Comparison of ENCODE assay signal across 8 mouse cellular contexts in the genomic region with DNA sequence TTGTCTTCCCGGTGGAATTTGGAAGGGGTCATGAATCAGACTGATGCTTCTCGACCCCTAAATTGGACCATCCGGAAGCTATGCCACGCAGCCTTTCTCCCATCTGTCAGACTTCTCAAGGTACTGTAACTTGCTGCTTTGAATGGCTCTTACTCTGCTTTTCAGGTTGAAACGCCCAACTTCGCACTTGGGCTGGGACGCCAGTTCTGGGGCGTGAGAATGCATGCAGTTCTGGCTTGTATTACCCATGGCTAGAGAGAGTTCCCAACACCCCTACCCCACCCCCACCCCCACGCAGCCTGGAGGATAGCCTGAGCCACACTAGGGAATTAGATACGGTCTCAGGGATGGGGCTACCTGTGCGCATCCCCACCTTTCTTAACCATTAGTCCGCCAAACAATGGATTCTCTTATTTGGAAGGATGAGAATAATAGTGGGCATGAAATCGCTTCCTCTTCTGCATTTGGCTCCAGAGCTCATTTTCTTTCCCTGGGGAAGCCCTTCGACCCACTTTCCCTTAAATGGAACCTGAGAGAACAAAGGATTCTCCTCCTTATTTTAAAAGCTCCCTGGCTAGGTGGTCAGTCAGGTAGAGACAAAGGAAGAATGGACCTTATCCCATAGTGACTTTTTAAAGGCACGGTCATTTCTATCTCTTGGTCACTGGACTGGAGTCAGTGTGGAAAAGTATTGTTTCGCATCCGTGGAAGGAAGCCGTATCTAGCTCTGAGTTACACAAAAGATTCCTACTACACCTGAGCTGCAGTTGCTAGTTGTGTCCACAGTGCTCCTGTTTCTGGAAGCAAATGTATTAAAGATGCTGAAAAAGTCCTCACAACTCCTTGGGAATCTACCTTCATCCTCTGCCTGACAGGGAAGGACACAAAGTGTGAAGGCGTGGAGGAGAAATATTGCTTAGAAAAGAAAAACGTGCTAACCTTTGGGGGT.
A peak's percentile ranks its signal among the peaks of the same experiment; 100 is the strongest.
DNase-seq lines count a peak whose midpoint lies in the region; ATAC-seq lines count a peak whose summit lies in the region.

No protein-coding gene starts in this region.

- peaks cover 2% of the 10 kb centered on the region; the same call in 1 of the 2 replicates for H3K4me1 ChIP-seq in heart, embryonic 11.5 days (ENCODE audit: control insufficient read depth, insufficient read depth, low read length)
- 0 out of 2 replicates have a peak, but pooled peaks cover 5% of the 10 kb centered on the region for H3K4me1 ChIP-seq in midbrain, embryonic 14.5 days (ENCODE audit: control insufficient read depth, insufficient read depth, low read length)

- no peak overlapping the region for H3K9ac ChIP-seq in heart, embryonic 11.5 days (ENCODE audit: low read depth, low read length)
- peak overlapping the region; percentile 65 for H3K9ac ChIP-seq in midbrain, embryonic 14.5 days (replicated peaks; ENCODE audit: low read length)

- peak overlapping the region; percentile 36 for H3K4me3 ChIP-seq in heart, embryonic 11.5 days (ENCODE audit: low read depth, low read length)
- peak overlapping the region; percentile 49 for H3K4me3 ChIP-seq in midbrain, embryonic 14.5 days (replicated peaks; ENCODE audit: low read depth, low read length)

- DNase-seq in heart, adult 8-10 months (ENCODE audit: low spot score) = no peak
- DNase-seq in cerebellum, postnatal 25 days = peak; percentile 48 to 68
- DNase-seq in heart, postnatal 36 days = peak; percentile 2 to 5
- DNase-seq in midbrain, embryonic 14.5 days = peak; percentile 55
- DNase-seq in frontal cortex, postnatal 25 days (ENCODE audit: low spot score in 2 of 2) = no peak
- DNase-seq in adrenal gland, postnatal 4 days (ENCODE audit: low spot score in 2 of 2) = no peak

- H3K36me3 ChIP-seq in heart, embryonic 11.5 days (ENCODE audit: control insufficient read depth, insufficient read depth, low read length) = no peaks in the 10 kb centered on the region
- H3K36me3 ChIP-seq in midbrain, embryonic 14.5 days (ENCODE audit: control insufficient read depth, insufficient read depth, low read length) = no peaks in the 10 kb centered on the region

- H3K4me2 ChIP-seq in heart, embryonic 11.5 days = peak overlapping the region; percentile 72
- peak overlapping the region; percentile 88 for H3K4me2 ChIP-seq in midbrain, embryonic 14.5 days (ENCODE audit: low read length)

- 41% methylated on average over 20 of the region's 20 CpGs for WGBS in heart, embryonic 11.5 days (ENCODE audit: insufficient replicate concordance)
- WGBS in midbrain, embryonic 14.5 days = 26% methylated on average over 20 of the region's 20 CpGs

- intact Hi-C loops in heart, postnatal 36 days (cut with DNase I) = no loop called here

- ATAC-seq in heart, embryonic 11.5 days (replicated peaks; ENCODE audit: insufficient number of reproducible peaks, low FRiP score, low TSS enrichment) = no peak
- ATAC-seq in midbrain, embryonic 14.5 days (ENCODE audit: low FRiP score, low TSS enrichment) = peak; percentile 64
- ATAC-seq in erythroid progenitor cell, adult 5-6 weeks (replicated peaks; ENCODE audit: low FRiP score, poor library complexity, severe bottlenecking) = no peak

- no peaks in the 10 kb centered on the region for H3K9me3 ChIP-seq in heart, embryonic 11.5 days (replicated peaks; ENCODE audit: control insufficient read depth, low read length)
- H3K9me3 ChIP-seq in midbrain, embryonic 14.5 days (ENCODE audit: control insufficient read depth, low read length) = no peaks in the 10 kb centered on the region

- H3K27me3 ChIP-seq in heart, embryonic 11.5 days (ENCODE audit: control insufficient read depth, insufficient read depth, low read length) = no peaks in the 10 kb centered on the region
- no peaks in the 10 kb centered on the region for H3K27me3 ChIP-seq in midbrain, embryonic 14.5 days (ENCODE audit: control insufficient read depth, insufficient read depth, low read length)

- H3K27ac ChIP-seq in heart, embryonic 11.5 days (ENCODE audit: low read depth, low read length) = no peak overlapping the region
- H3K27ac ChIP-seq in midbrain, embryonic 14.5 days (replicated peaks; ENCODE audit: low read depth, low read length) = peak overlapping the region; percentile 61; the same call in 1 of the 2 replicates

Comparison
In these comparisons a context has a peak if more than half of its experiments do, and no peak if none do; other contexts are left out.
1. DNase-seq: peak in cerebellum, postnatal 25 days (2 of 2), heart, postnatal 36 days (2 of 2) and midbrain, embryonic 14.5 days (single experiment); none in heart, adult 8-10 months (single experiment), frontal cortex, postnatal 25 days (0 of 2) and adrenal gland, postnatal 4 days (0 of 2).